Mouse (Mus musculus): Measurements from ENCODE around the gene Gng2. TPM values are rescaled to one million over a fixed set of nuclear protein-coding genes. Genes with fewer than 3 reads are reported as not detected.

Gene Gng2
- polyA plus RNA-seq (2012; rRNA removed) (39.0 and 40.5 TPM in 2 replicates), polyA plus RNA-seq (2014; fragmentation: Nextera tagmentation; extraction: Ambion mirVana) (52.3 and 67.7 TPM in 2 replicates)

GRCm38 (mm10) chr14:19977271-19978024 lies at the start of gene Gng2:
Gng2 (minus strand) TSS chr14:19977627.
- Histone ChIP-seq H3K27ac (replicated peaks; ENCODE audit: low read depth, low read length) (peak within 1 kb of the TSS; percentile 91), H3K4me1 (ENCODE audit: control insufficient read depth, insufficient read depth, low read length) (peaks cover 23% of the 10 kb centered on the region), H3K4me3 (replicated peaks; ENCODE audit: low read length) (peak within 1 kb of the TSS; percentile 47), H3K4me2 (replicated peaks; ENCODE audit: low read depth, low read length, severe bottlenecking) (peak within 1 kb of the TSS; percentile 69), H3K27me3 (ENCODE audit: control insufficient read depth, insufficient read depth, low read length) (no peaks in the 10 kb centered on the region), H3K9ac (ENCODE audit: low read depth, low read length, severe bottlenecking) (peak within 1 kb of the TSS; percentile 54), H3K36me3 (ENCODE audit: control insufficient read depth, insufficient read depth, low read length) (no peaks in the 10 kb centered on the region), H3K9me3 (ENCODE audit: control insufficient read depth, low read length) (no peaks in the 10 kb centered on the region)
- peak; percentile 50 for ATAC-seq (ENCODE audit: low FRiP score, low read depth)
- peak; percentile 44 for DNase-seq (ENCODE audit: low spot score)
- WGBS, result 4% methylated on average over 15 of the region's 15 CpGs
- no peak for TF ChIP-seq POLR2A (IDR thresholded peaks at IDR 0.05; ENCODE audit: borderline replicate concordance, extremely low read depth, insufficient read depth, insufficient read length)

- Histone ChIP-seq H3K9ac (ENCODE audit: low read depth, low read length, severe bottlenecking) (no peak overlapping the region), H3K4me3 (replicated peaks; ENCODE audit: low read length) (no peak overlapping the region), H3K4me2 (replicated peaks; ENCODE audit: low read depth, low read length, severe bottlenecking) (no peak overlapping the region), H3K9me3 (ENCODE audit: control insufficient read depth, low read length) (no peaks in the 10 kb centered on the region), H3K27me3 (ENCODE audit: control insufficient read depth, insufficient read depth, low read length) (no peaks in the 10 kb centered on the region), H3K36me3 (ENCODE audit: control insufficient read depth, insufficient read depth, low read length) (no peaks in the 10 kb centered on the region), H3K4me1 (ENCODE audit: control insufficient read depth, insufficient read depth, low read length) (no peaks in the 10 kb centered on the region), H3K27ac (replicated peaks; ENCODE audit: low read depth, low read length) (no peak overlapping the region)
- ATAC-seq (ENCODE audit: low FRiP score, low read depth), result no peak
- 74% methylated on average over 6 of the region's 6 CpGs for WGBS
- no peak for DNase-seq (ENCODE audit: low spot score)
- TF ChIP-seq POLR2A (IDR thresholded peaks at IDR 0.05; ENCODE audit: borderline replicate concordance, extremely low read depth, insufficient read depth, insufficient read length), result no peak
These were observed 47.7 kb upstream of the Gng2 start for GRCm38 (mm10) chr14:20024888-20025719.

- no peak for TF ChIP-seq POLR2A (IDR thresholded peaks at IDR 0.05; ENCODE audit: borderline replicate concordance, extremely low read depth, insufficient read depth, insufficient read length)
- 89% methylated on average over 2 of the region's 2 CpGs for WGBS
These were observed 46.5 kb upstream of the Gng2 start for GRCm38 (mm10) chr14:20023939-20024338.

GRCm38 (mm10) chr14:20019486-20019885 lies 42.1 kb upstream of the Gng2 start:
- WGBS, result 72% methylated on average over 3 of the region's 3 CpGs
- ATAC-seq (ENCODE audit: low FRiP score, low read depth), result no peak

More at GRCm38 (mm10) chr14:20023939-20024338, 46.5 kb upstream of the Gng2 start:
- DNase-seq (ENCODE audit: low spot score) (no peak), ATAC-seq (ENCODE audit: low FRiP score, low read depth) (no peak)
- Histone ChIP-seq H3K9me3 (ENCODE audit: control insufficient read depth, low read length) (no peaks in the 10 kb centered on the region), H3K27me3 (ENCODE audit: control insufficient read depth, insufficient read depth, low read length) (no peaks in the 10 kb centered on the region), H3K9ac (ENCODE audit: low read depth, low read length, severe bottlenecking) (no peak overlapping the region), H3K4me3 (replicated peaks; ENCODE audit: low read length) (no peak overlapping the region), H3K36me3 (ENCODE audit: control insufficient read depth, insufficient read depth, low read length) (no peaks in the 10 kb centered on the region), H3K4me2 (replicated peaks; ENCODE audit: low read depth, low read length, severe bottlenecking) (no peak overlapping the region), H3K4me1 (ENCODE audit: control insufficient read depth, insufficient read depth, low read length) (no peaks in the 10 kb centered on the region), H3K27ac (replicated peaks; ENCODE audit: low read depth, low read length) (no peak overlapping the region)

GRCm38 (mm10) chr14:20012506-20013275 lies 35.3 kb upstream of the Gng2 start:
- no peak overlapping the region for H3K9ac ChIP-seq (ENCODE audit: low read depth, low read length, severe bottlenecking)
- no peak for ATAC-seq (ENCODE audit: low FRiP score, low read depth)
- H3K9me3 ChIP-seq (ENCODE audit: control insufficient read depth, low read length), result no peaks in the 10 kb centered on the region
- H3K27me3 ChIP-seq (ENCODE audit: control insufficient read depth, insufficient read depth, low read length), result no peaks in the 10 kb centered on the region
- no peak for DNase-seq (ENCODE audit: low spot score)
- H3K4me3 ChIP-seq (replicated peaks; ENCODE audit: low read length), result no peak overlapping the region
- WGBS, result 65% methylated on average over 9 of the region's 9 CpGs
- H3K4me2 ChIP-seq (replicated peaks; ENCODE audit: low read depth, low read length, severe bottlenecking), result no peak overlapping the region
- H3K27ac ChIP-seq (replicated peaks; ENCODE audit: low read depth, low read length), result no peak overlapping the region
- H3K4me1 ChIP-seq (ENCODE audit: control insufficient read depth, insufficient read depth, low read length), result no peaks in the 10 kb centered on the region
- H3K36me3 ChIP-seq (ENCODE audit: control insufficient read depth, insufficient read depth, low read length), result no peaks in the 10 kb centered on the region
- no peak for TF ChIP-seq POLR2A (IDR thresholded peaks at IDR 0.05; ENCODE audit: borderline replicate concordance, extremely low read depth, insufficient read depth, insufficient read length)

More at GRCm38 (mm10) chr14:20019486-20019885, 42.1 kb upstream of the Gng2 start:
- no peak for DNase-seq (ENCODE audit: low spot score)
- Histone ChIP-seq H3K9me3 (ENCODE audit: control insufficient read depth, low read length) (no peaks in the 10 kb centered on the region), H3K9ac (ENCODE audit: low read depth, low read length, severe bottlenecking) (no peak overlapping the region), H3K27me3 (ENCODE audit: control insufficient read depth, insufficient read depth, low read length) (no peaks in the 10 kb centered on the region), H3K4me2 (replicated peaks; ENCODE audit: low read depth, low read length, severe bottlenecking) (no peak overlapping the region), H3K36me3 (ENCODE audit: control insufficient read depth, insufficient read depth, low read length) (no peaks in the 10 kb centered on the region), H3K4me3 (replicated peaks; ENCODE audit: low read length) (no peak overlapping the region), H3K4me1 (ENCODE audit: control insufficient read depth, insufficient read depth, low read length) (no peaks in the 10 kb centered on the region), H3K27ac (replicated peaks; ENCODE audit: low read depth, low read length) (no peak overlapping the region)
- no peak for TF ChIP-seq POLR2A (IDR thresholded peaks at IDR 0.05; ENCODE audit: borderline replicate concordance, extremely low read depth, insufficient read depth, insufficient read length)

Data from limb, embryonic 14.5 days (tissue).